Mouse (Mus musculus): ENCODE data around the gene Arvcf. TPM values are rescaled to one million over a fixed set of nuclear protein-coding genes. Genes with fewer than 3 reads are reported as not detected.

Arvcf gene
- polyA plus RNA-seq, 1 experiment from 2014 or later: 25.3 TPM

- H3K27me3 ChIP-seq: no peaks in the 10 kb centered on the region
- WGBS: 26% methylated on average over 1 of the region's 1 CpGs
- H3K4me1 ChIP-seq: peaks cover 15% of the 10 kb centered on the region
- peaks cover 5% of the 10 kb centered on the region; the same call in 1 of the 2 replicates for H3K36me3 ChIP-seq
- no peak for ATAC-seq (ENCODE audit: insufficient number of reproducible peaks, low FRiP score, low TSS enrichment, low read depth)
- H3K4me2 ChIP-seq: no peak overlapping the region
- H3K27ac ChIP-seq: no peak overlapping the region
- H3K9me3 ChIP-seq: no peaks in the 10 kb centered on the region
- H3K4me3 ChIP-seq: no peak overlapping the region
- no peak overlapping the region for H3K9ac ChIP-seq
These were observed 8.1 kb upstream of the Arvcf start for GRCm38 (mm10) chr16:18339866-18340265.

GRCm38 (mm10) chr16:18341605-18342004 is 6.4 kb upstream of the Arvcf start:
- peaks cover 15% of the 10 kb centered on the region for H3K4me1 ChIP-seq
- WGBS: 86% methylated on average over 8 of the region's 8 CpGs
- no peak overlapping the region for H3K4me2 ChIP-seq
- peaks cover 5% of the 10 kb centered on the region; the same call in 1 of the 2 replicates for H3K36me3 ChIP-seq
- ATAC-seq (ENCODE audit: insufficient number of reproducible peaks, low FRiP score, low TSS enrichment, low read depth): no peak
- no peak overlapping the region for H3K9ac ChIP-seq
- no peak overlapping the region for H3K4me3 ChIP-seq
- peaks cover 4% of the 10 kb centered on the region; the same call in 1 of the 2 replicates for H3K27me3 ChIP-seq
- H3K9me3 ChIP-seq: no peaks in the 10 kb centered on the region
- H3K27ac ChIP-seq: no peak overlapping the region

- Histone ChIP-seq H3K4me2 (no peak overlapping the region), H3K9me3 (no peaks in the 10 kb centered on the region), H3K9ac (no peak overlapping the region), H3K4me3 (no peak overlapping the region), H3K27ac (no peak overlapping the region), H3K36me3 (peaks cover 5% of the 10 kb centered on the region; the same call in 1 of the 2 replicates), H3K4me1 (peaks cover 15% of the 10 kb centered on the region), H3K27me3 (peaks cover 9% of the 10 kb centered on the region; the same call in 1 of the 2 replicates)
- whole genome bisulfite sequencing: 90% methylated on average over 2 of the region's 2 CpGs
- ATAC-seq (ENCODE audit: insufficient number of reproducible peaks, low FRiP score, low TSS enrichment, low read depth): no peak
These were observed 5.9 kb upstream of the Arvcf start for GRCm38 (mm10) chr16:18342076-18342475.

- Histone ChIP-seq H3K4me3 (peak overlapping the region; percentile 67), H3K27ac (no peak overlapping the region), H3K9me3 (no peaks in the 10 kb centered on the region), H3K4me1 (peaks cover 22% of the 10 kb centered on the region), H3K4me2 (peak overlapping the region; percentile 69), H3K36me3 (no peaks in the 10 kb centered on the region; the same call in 1 of the 2 replicates), H3K9ac (peak overlapping the region; percentile 55), H3K27me3 (peaks cover 17% of the 10 kb centered on the region)
- ATAC-seq (ENCODE audit: insufficient number of reproducible peaks, low FRiP score, low TSS enrichment, low read depth): no peak
- 36% methylated on average over 9 of the region's 9 CpGs for WGBS
These were observed 5.1 kb upstream of the Arvcf start for GRCm38 (mm10) chr16:18342650-18343570.

GRCm38 (mm10) chr16:18343778-18344177 is 4.2 kb upstream of the Arvcf start:
- Histone ChIP-seq H3K9ac (peak overlapping the region; percentile 55), H3K27me3 (peaks cover 24% of the 10 kb centered on the region), H3K4me3 (peak overlapping the region; percentile 67), H3K4me2 (peak overlapping the region; percentile 69), H3K27ac (no peak overlapping the region), H3K9me3 (no peaks in the 10 kb centered on the region), H3K4me1 (peaks cover 30% of the 10 kb centered on the region), H3K36me3 (no peaks in the 10 kb centered on the region)
- peak; percentile 94 for ATAC-seq (ENCODE audit: insufficient number of reproducible peaks, low FRiP score, low TSS enrichment, low read depth)
- under 1% methylated on average over 38 of the region's 38 CpGs for WGBS

- Histone ChIP-seq H3K9me3 (no peaks in the 10 kb centered on the region), H3K9ac (no peak overlapping the region), H3K4me3 (no peak overlapping the region), H3K4me1 (peaks cover 31% of the 10 kb centered on the region), H3K27ac (no peak overlapping the region), H3K27me3 (peaks cover 39% of the 10 kb centered on the region), H3K4me2 (no peak overlapping the region), H3K36me3 (no peaks in the 10 kb centered on the region)
- 2% methylated on average over 3 of the region's 3 CpGs for WGBS
- no peak for ATAC-seq (ENCODE audit: insufficient number of reproducible peaks, low FRiP score, low TSS enrichment, low read depth)
These were observed 2.7 kb upstream of the Arvcf start for GRCm38 (mm10) chr16:18345243-18345642.

GRCm38 (mm10) chr16:18348601-18349175 is 706 bp downstream of the Arvcf start:
- no peak overlapping the region for H3K27ac ChIP-seq
- WGBS: under 1% methylated on average over 28 of the region's 28 CpGs
- H3K4me1 ChIP-seq: peaks cover 22% of the 10 kb centered on the region
- no peaks in the 10 kb centered on the region for H3K9me3 ChIP-seq
- no peaks in the 10 kb centered on the region for H3K36me3 ChIP-seq
- H3K4me3 ChIP-seq: peak overlapping the region; percentile 65
- peaks cover 45% of the 10 kb centered on the region for H3K27me3 ChIP-seq
- peak overlapping the region; percentile 51; the same call in 1 of the 2 replicates for H3K9ac ChIP-seq
- H3K4me2 ChIP-seq: peak overlapping the region; percentile 99
- ATAC-seq (ENCODE audit: insufficient number of reproducible peaks, low FRiP score, low TSS enrichment, low read depth): no peak

GRCm38 (mm10) chr16:18349761-18350325 is 1.9 kb downstream of the Arvcf start:
- H3K4me3 ChIP-seq: no peak overlapping the region
- WGBS: 77% methylated on average over 12 of the region's 12 CpGs

GRCm38 (mm10) chr16:18351313-18352055 is 3.5 kb downstream of the Arvcf start:
- no peak overlapping the region for H3K4me2 ChIP-seq
- WGBS: 61% methylated on average over 5 of the region's 5 CpGs
- no peak for ATAC-seq (ENCODE audit: insufficient number of reproducible peaks, low FRiP score, low TSS enrichment, low read depth)
- no peak overlapping the region for H3K27ac ChIP-seq
- H3K27me3 ChIP-seq: peaks cover 42% of the 10 kb centered on the region
- no peak overlapping the region for H3K4me3 ChIP-seq
- peaks cover 16% of the 10 kb centered on the region for H3K4me1 ChIP-seq
- H3K9me3 ChIP-seq: no peaks in the 10 kb centered on the region
- H3K36me3 ChIP-seq: no peaks in the 10 kb centered on the region
- no peak overlapping the region for H3K9ac ChIP-seq

More at GRCm38 (mm10) chr16:18349761-18350325, 1.9 kb downstream of the Arvcf start:
- H3K27me3 ChIP-seq: peaks cover 45% of the 10 kb centered on the region
- no peak overlapping the region for H3K4me2 ChIP-seq
- H3K36me3 ChIP-seq: no peaks in the 10 kb centered on the region
- peaks cover 16% of the 10 kb centered on the region for H3K4me1 ChIP-seq
- H3K9me3 ChIP-seq: no peaks in the 10 kb centered on the region
- ATAC-seq (ENCODE audit: insufficient number of reproducible peaks, low FRiP score, low TSS enrichment, low read depth): no peak
- H3K27ac ChIP-seq: no peak overlapping the region
- H3K9ac ChIP-seq: no peak overlapping the region

- no peak for ATAC-seq (ENCODE audit: insufficient number of reproducible peaks, low FRiP score, low TSS enrichment, low read depth)
These were observed 5.1 kb downstream of the Arvcf start for GRCm38 (mm10) chr16:18353106-18353505.

GRCm38 (mm10) chr16:18356961-18357360 is 9.0 kb downstream of the Arvcf start:
- H3K4me2 ChIP-seq: no peak overlapping the region
- H3K36me3 ChIP-seq: no peaks in the 10 kb centered on the region
- no peaks in the 10 kb centered on the region for H3K4me1 ChIP-seq
- no peak overlapping the region for H3K9ac ChIP-seq
- H3K9me3 ChIP-seq: no peaks in the 10 kb centered on the region
- no peaks in the 10 kb centered on the region for H3K27me3 ChIP-seq
- no peak overlapping the region for H3K4me3 ChIP-seq
- ATAC-seq (ENCODE audit: insufficient number of reproducible peaks, low FRiP score, low TSS enrichment, low read depth): no peak
- no peak overlapping the region for H3K27ac ChIP-seq
- WGBS: 76% methylated on average over 1 of the region's 1 CpGs

More at GRCm38 (mm10) chr16:18353106-18353505, 5.1 kb downstream of the Arvcf start:
- 79% methylated on average over 1 of the region's 1 CpGs for WGBS
- H3K4me2 ChIP-seq: no peak overlapping the region
- no peak overlapping the region for H3K27ac ChIP-seq
- no peaks in the 10 kb centered on the region for H3K9me3 ChIP-seq
- H3K27me3 ChIP-seq: peaks cover 28% of the 10 kb centered on the region
- no peak overlapping the region for H3K9ac ChIP-seq
- H3K4me3 ChIP-seq: no peak overlapping the region
- peaks cover 8% of the 10 kb centered on the region for H3K4me1 ChIP-seq
- H3K36me3 ChIP-seq: no peaks in the 10 kb centered on the region
